Mouse (Mus musculus): ENCODE data around the gene Ctrl. TPM values are rescaled to one million over a fixed set of nuclear protein-coding genes. Genes with fewer than 3 reads are reported as not detected.

Ctrl gene
- total and polyA plus RNA-seq, 3 experiments = 1.5 to 3.0 TPM; not detected in 1

DNA sequence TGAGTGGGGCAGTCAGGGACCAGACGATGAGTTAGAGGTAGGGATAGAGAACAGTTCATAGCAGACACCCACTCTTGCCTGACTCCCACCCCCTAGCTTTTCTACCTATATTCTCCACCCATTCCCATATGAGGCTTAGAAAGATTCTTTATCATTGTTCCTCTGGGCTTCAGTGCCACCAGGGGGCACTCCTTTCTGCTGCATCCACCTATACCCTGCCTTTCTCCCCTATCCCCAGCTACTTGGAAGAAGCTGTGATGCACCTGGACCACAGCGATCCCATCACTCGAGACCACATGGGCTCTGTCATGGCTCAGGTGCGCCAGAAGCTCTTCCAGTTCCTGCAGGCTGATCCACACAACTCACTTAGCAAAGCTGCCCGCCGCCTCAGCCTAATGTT is 41.2 kb downstream of the Ctrl start:
- Histone ChIP-seq H3K9ac (ENCODE audit: control insufficient read depth, low read depth, low read length, poor library complexity, severe bottlenecking) (no peak overlapping the region), H3K4me1 (ENCODE audit: control insufficient read depth in 1 of 2, insufficient read depth in 2 of 2, low read length in 2 of 2) (no peaks in the 10 kb centered on the region), H3K27me3 (ENCODE audit: control insufficient read depth in 1 of 2, insufficient read depth in 2 of 2, low read length in 2 of 2) (no peaks in the 10 kb centered on the region), H3K27ac (ENCODE audit: control insufficient read depth, low read depth, low read length) (no peak overlapping the region), H3K36me3 (ENCODE audit: control insufficient read depth in 1 of 2, insufficient read depth in 2 of 2, low read length in 2 of 2) (peaks cover 0 to 1% of the 10 kb centered on the region in 2 experiments; a peak in 2 of 4 replicates), H3K4me3 (ENCODE audit: control insufficient read depth in 1 of 2, insufficient read depth in 1 of 2, low read depth in 2 of 2, low read length in 2 of 2) (no peak overlapping the region), H3K9me3 (replicated peaks; ENCODE audit: insufficient read depth, low read length) (no peaks in the 10 kb centered on the region), H3K79me2 (ENCODE audit: control insufficient read depth, insufficient read depth, low read length, poor library complexity) (no peaks in the 10 kb centered on the region)
- peak; percentile 44 for DNase-seq (ENCODE audit: low read depth, low spot score)
- TF ChIP-seq CTCF (IDR thresholded peaks at IDR 0.05 in 2 of 3, conservative IDR thresholded peaks at IDR 0.05 in 1 of 3; ENCODE audit: control insufficient read depth in 1 of 3, insufficient read depth in 1 of 3, low read depth in 2 of 3, low read length in 3 of 3, poor library complexity in 1 of 3, severe bottlenecking in 1 of 3) (peak; percentile 50 to 69 (median 68)), E2F4 (IDR thresholded peaks at IDR 0.05; ENCODE audit: borderline replicate concordance, low read depth, low read length) (no peak), RAD21 (IDR thresholded peaks at IDR 0.05; ENCODE audit: low read depth, low read length) (peak; percentile 49), SMC3 (IDR thresholded peaks at IDR 0.05; ENCODE audit: low read depth, low read length) (peak; percentile 72)

DNA sequence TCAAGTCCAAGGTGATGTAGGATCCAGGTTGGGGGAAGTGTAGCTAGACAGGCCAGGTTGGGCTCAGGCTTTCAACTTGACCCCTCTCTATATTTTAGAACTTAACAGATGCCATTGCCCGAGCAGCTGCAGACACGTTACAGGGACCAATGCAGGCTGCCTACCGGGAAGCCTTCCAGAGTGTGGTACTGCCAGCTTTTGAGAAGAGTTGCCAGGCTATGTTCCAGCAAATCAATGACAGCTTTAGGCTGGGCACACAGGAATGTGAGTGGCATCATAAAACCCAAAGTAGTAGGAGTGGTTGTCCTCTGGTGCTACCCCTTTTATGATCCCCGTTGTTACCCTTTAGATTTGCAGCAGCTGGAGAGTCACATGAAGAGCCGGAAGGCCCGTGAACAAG is 42.8 kb downstream of the Ctrl start:
- Histone ChIP-seq H3K27me3 (ENCODE audit: control insufficient read depth in 1 of 2, insufficient read depth in 2 of 2, low read length in 2 of 2) (no peaks in the 10 kb centered on the region), H3K36me3 (ENCODE audit: control insufficient read depth in 1 of 2, insufficient read depth in 2 of 2, low read length in 2 of 2) (peaks cover 0 to 9% of the 10 kb centered on the region in 2 experiments; a peak in 2 of 4 replicates), H3K9ac (ENCODE audit: control insufficient read depth, low read depth, low read length, poor library complexity, severe bottlenecking) (no peak overlapping the region), H3K27ac (ENCODE audit: control insufficient read depth, low read depth, low read length) (no peak overlapping the region), H3K4me1 (ENCODE audit: control insufficient read depth in 1 of 2, insufficient read depth in 2 of 2, low read length in 2 of 2) (no peaks in the 10 kb centered on the region), H3K4me3 (ENCODE audit: control insufficient read depth in 1 of 2, insufficient read depth in 1 of 2, low read depth in 2 of 2, low read length in 2 of 2) (no peak overlapping the region), H3K79me2 (ENCODE audit: control insufficient read depth, insufficient read depth, low read length, poor library complexity) (no peaks in the 10 kb centered on the region), H3K9me3 (replicated peaks; ENCODE audit: insufficient read depth, low read length) (no peaks in the 10 kb centered on the region)
- no peak for DNase-seq (ENCODE audit: low read depth, low spot score)
- no peak for TF ChIP-seq NRF1 (IDR thresholded peaks at IDR 0.05; ENCODE audit: insufficient read depth, low read depth, low read length, poor library complexity, severe bottlenecking)

DNA sequence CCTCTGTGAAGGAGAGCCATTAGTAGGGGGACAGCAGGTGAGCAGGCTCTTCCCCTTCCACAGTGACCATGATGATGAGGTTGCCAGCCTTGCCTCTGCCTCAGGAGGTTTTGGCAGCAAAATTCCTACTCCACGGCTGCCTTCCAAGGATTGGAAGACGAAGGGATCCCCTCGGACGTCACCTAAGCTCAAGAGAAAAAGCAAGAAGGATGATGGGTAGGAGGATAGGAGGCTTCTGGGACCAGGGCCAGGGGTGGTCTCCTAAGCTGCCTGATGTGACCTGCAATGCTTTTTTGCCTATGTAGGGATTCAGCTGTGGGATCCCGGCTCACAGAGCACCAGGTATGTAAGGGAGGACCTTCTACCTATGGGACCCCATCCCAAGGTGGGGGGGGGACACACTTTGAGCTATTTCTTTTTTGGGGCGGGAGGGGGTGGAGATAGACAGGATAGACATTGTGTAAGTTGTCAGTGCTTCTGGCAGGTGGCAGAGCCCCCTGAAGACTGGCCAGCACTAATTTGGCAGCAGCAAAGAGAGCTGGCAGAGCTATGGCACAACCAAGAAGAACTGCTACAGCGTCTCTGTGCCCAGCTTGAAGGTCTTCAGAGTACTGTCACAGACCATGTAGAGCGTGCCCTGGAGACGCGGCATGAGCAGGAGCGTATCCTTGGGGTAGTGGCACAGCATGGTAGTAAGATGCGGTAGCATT is 43.8 kb downstream of the Ctrl start:
- Histone ChIP-seq H3K9ac (ENCODE audit: control insufficient read depth, low read depth, low read length, poor library complexity, severe bottlenecking) (no peak overlapping the region), H3K4me3 (ENCODE audit: control insufficient read depth in 1 of 2, insufficient read depth in 1 of 2, low read depth in 2 of 2, low read length in 2 of 2) (no peak overlapping the region), H3K27ac (ENCODE audit: control insufficient read depth, low read depth, low read length) (no peak overlapping the region), H3K27me3 (ENCODE audit: control insufficient read depth in 1 of 2, insufficient read depth in 2 of 2, low read length in 2 of 2) (no peaks in the 10 kb centered on the region), H3K79me2 (ENCODE audit: control insufficient read depth, insufficient read depth, low read length, poor library complexity) (no peaks in the 10 kb centered on the region), H3K9me3 (replicated peaks; ENCODE audit: insufficient read depth, low read length) (no peaks in the 10 kb centered on the region), H3K36me3 (ENCODE audit: control insufficient read depth in 1 of 2, insufficient read depth in 2 of 2, low read length in 2 of 2) (peaks cover 0 to 9% of the 10 kb centered on the region in 2 experiments; a peak in 2 of 4 replicates), H3K4me1 (ENCODE audit: control insufficient read depth in 1 of 2, insufficient read depth in 2 of 2, low read length in 2 of 2) (no peaks in the 10 kb centered on the region)
- TF ChIP-seq POLR2AphosphoS5 (IDR thresholded peaks at IDR 0.05; ENCODE audit: borderline replicate concordance, low read depth, low read length) (no peak), ZKSCAN1 (IDR thresholded peaks at IDR 0.05; ENCODE audit: low read depth, low read length) (no peak), SIN3A (IDR thresholded peaks at IDR 0.05; ENCODE audit: low read length) (no peak), CTCF (IDR thresholded peaks at IDR 0.05 in 2 of 3, conservative IDR thresholded peaks at IDR 0.05 in 1 of 3; ENCODE audit: control insufficient read depth in 1 of 3, insufficient read depth in 1 of 3, low read depth in 2 of 3, low read length in 3 of 3, poor library complexity in 1 of 3, severe bottlenecking in 1 of 3) (no peak), JUND (IDR thresholded peaks at IDR 0.05; ENCODE audit: low read depth, low read length) (no peak), MXI1 (IDR thresholded peaks at IDR 0.05; ENCODE audit: low read depth, low read length) (no peak), TBP (IDR thresholded peaks at IDR 0.05; ENCODE audit: low read depth, low read length) (no peak), EP300 (IDR thresholded peaks at IDR 0.05; ENCODE audit: low read depth in 1 of 2, low read length in 2 of 2) (no peak), RCOR1 (IDR thresholded peaks at IDR 0.05; ENCODE audit: low read depth, low read length) (no peak), POLR2A (IDR thresholded peaks at IDR 0.05; ENCODE audit: control insufficient read depth in 1 of 2, insufficient read depth in 1 of 2, low read depth in 1 of 2, low read length in 2 of 2, poor library complexity in 1 of 2) (no peak), UBTF (IDR thresholded peaks at IDR 0.05; ENCODE audit: borderline replicate concordance, insufficient read depth, low read depth, low read length) (no peak), NELFE (IDR thresholded peaks at IDR 0.05; ENCODE audit: low read depth, low read length) (no peak), TAL1 (IDR thresholded peaks at IDR 0.05; ENCODE audit: low read length) (no peak), SMC3 (IDR thresholded peaks at IDR 0.05; ENCODE audit: low read depth, low read length) (no peak), GATA1 (IDR thresholded peaks at IDR 0.05; ENCODE audit: low read depth, low read length) (no peak), ELF1 (IDR thresholded peaks at IDR 0.05; ENCODE audit: low read depth, low read length) (no peak), TCF12 (IDR thresholded peaks at IDR 0.05; ENCODE audit: low read depth, low read length) (no peak)
- DNase-seq (ENCODE audit: low read depth, low spot score) = no peak

Measured in MEL (cell line).